Mouse (Mus musculus): ENCODE measurements around the gene Apex1. TPM values are rescaled to one million over a fixed set of nuclear protein-coding genes. Genes with fewer than 3 reads are reported as not detected.
"Not testable (repeated sequence)": the region's sequence is repeated elsewhere in the genome, so short reads cannot be mapped to it uniquely, and the experiment has no call there.

Gene Apex1
- total RNA-seq, 1 experiment from 2014 or later = 222 TPM

GRCm38 (mm10) chr14:50925111-50925920, 548 bp downstream of the Apex1 start:
- peak; percentile 40 for ATAC-seq (replicated peaks; ENCODE audit: low read depth, poor library complexity, severe bottlenecking)

- ATAC-seq (replicated peaks; ENCODE audit: low read depth, poor library complexity, severe bottlenecking) = no peak
These were observed 2.6 kb downstream of the Apex1 start for GRCm38 (mm10) chr14:50927366-50927765.

- no peak for ATAC-seq (replicated peaks; ENCODE audit: low read depth, poor library complexity, severe bottlenecking)
These were observed 5.2 kb downstream of the Apex1 start for GRCm38 (mm10) chr14:50929951-50930350.

GRCm38 (mm10) chr14:50930377-50930753, 5.6 kb downstream of the Apex1 start:
- ATAC-seq (replicated peaks; ENCODE audit: low read depth, poor library complexity, severe bottlenecking) = no peak; the same call in 1 of the 2 replicates

- peak; percentile 96 for ATAC-seq (replicated peaks; ENCODE audit: low read depth, poor library complexity, severe bottlenecking)
These were observed 6.2 kb downstream of the Apex1 start, which contains the start of the genes Pip4p1 and Pnp for GRCm38 (mm10) chr14:50930754-50931492. Gene Pip4p1 (minus strand): TSS chr14:50930856. Gene Pnp (plus strand): TSS chr14:50931082.

GRCm38 (mm10) chr14:50931493-50932020, 6.8 kb downstream of the Apex1 start:
- no peak for ATAC-seq (replicated peaks; ENCODE audit: low read depth, poor library complexity, severe bottlenecking)

- ATAC-seq (replicated peaks; ENCODE audit: low read depth, poor library complexity, severe bottlenecking) = no peak
These were observed 11.9 kb downstream of the Apex1 start for GRCm38 (mm10) chr14:50936649-50937048.

- ATAC-seq (replicated peaks; ENCODE audit: low read depth, poor library complexity, severe bottlenecking) = 0 out of 2 replicates have a peak, but pooled peaks have one; percentile 22
These were observed 13.5 kb downstream of the Apex1 start for GRCm38 (mm10) chr14:50938119-50938908.

- ATAC-seq (replicated peaks; ENCODE audit: low read depth, poor library complexity, severe bottlenecking) = peak; percentile 66
These were observed 14.2 kb downstream of the Apex1 start for GRCm38 (mm10) chr14:50938940-50939339.

GRCm38 (mm10) chr14:50943932-50944667, 19.3 kb downstream of the Apex1 start, which contains the start of gene Gm49342:
Gene Gm49342 (plus strand): TSS chr14:50944517.
- peak; percentile 92 for ATAC-seq (replicated peaks; ENCODE audit: low read depth, poor library complexity, severe bottlenecking)

GRCm38 (mm10) chr14:50944668-50945033, 19.9 kb downstream of the Apex1 start:
- peak; percentile 74 for ATAC-seq (replicated peaks; ENCODE audit: low read depth, poor library complexity, severe bottlenecking)

- not testable (repeated sequence) for ATAC-seq (replicated peaks; ENCODE audit: low read depth, poor library complexity, severe bottlenecking)
These were observed 20.3 kb downstream of the Apex1 start for GRCm38 (mm10) chr14:50945081-50945480.

GRCm38 (mm10) chr14:50945526-50945925, 20.8 kb downstream of the Apex1 start:
- ATAC-seq (replicated peaks; ENCODE audit: low read depth, poor library complexity, severe bottlenecking) = not testable (repeated sequence)

- peak; percentile 8 for ATAC-seq (replicated peaks; ENCODE audit: low read depth, poor library complexity, severe bottlenecking)
These were observed 30.7 kb downstream of the Apex1 start for GRCm38 (mm10) chr14:50955487-50955886.

- peak; percentile 78 for ATAC-seq (replicated peaks; ENCODE audit: low read depth, poor library complexity, severe bottlenecking)
These were observed 31.3 kb downstream of the Apex1 start, which contains the start of gene Pnp2 for GRCm38 (mm10) chr14:50955942-50956508. Gene Pnp2 (plus strand): TSS chr14:50955992.

GRCm38 (mm10) chr14:50956724-50957123, 32.0 kb downstream of the Apex1 start:
- ATAC-seq (replicated peaks; ENCODE audit: low read depth, poor library complexity, severe bottlenecking) = not testable (repeated sequence)

- ATAC-seq (replicated peaks; ENCODE audit: low read depth, poor library complexity, severe bottlenecking) = not testable (repeated sequence)
These were observed 32.4 kb downstream of the Apex1 start for GRCm38 (mm10) chr14:50957146-50957545.

- ATAC-seq (replicated peaks; ENCODE audit: low read depth, poor library complexity, severe bottlenecking) = not testable (repeated sequence)
These were observed 33.7 kb downstream of the Apex1 start for GRCm38 (mm10) chr14:50958289-50958995.

Measured in common myeloid progenitor, adult 5-6 weeks (primary cell).